Mouse (Mus musculus) inflammation-experienced regulatory T-cells, adult 6 months (primary cell): Measurements from ENCODE around the gene Pygm. TPM values are rescaled to one million over a fixed set of nuclear protein-coding genes. Genes with fewer than 3 reads are reported as not detected.

Experiments
- ATAC-seq: one replicate; pipeline ENCODE4 v1.8.0; 2017
- polyA plus RNA-seq, 3 experiments: library from polyadenylated mRNA; unstranded; fragments of 100-300 nt; shearing (Covaris generic); gene quantifications; one replicate each; pipeline ENCODE4 v1.2.1; 2017

The Pygm gene
- polyA plus RNA-seq: 1 to 10 TPM; 3.4 to 6.5 (median 5.7) TPM

GRCm38 (mm10) chr19:6384128-6384527 lies at the start of gene Pygm:
Gene Pygm (plus strand): TSS chr19:6384399.
- no peak for ATAC-seq

- peak; percentile 91 for ATAC-seq
Observed at GRCm38 (mm10) chr19:6334673-6335457, 49.3 kb upstream of the Pygm start, which contains the start of gene Men1. Gene Men1 (plus strand): TSS chr19:6334979.

GRCm38 (mm10) chr19:6335458-6335827 lies 48.8 kb upstream of the Pygm start:
- no peak for ATAC-seq

DNA sequence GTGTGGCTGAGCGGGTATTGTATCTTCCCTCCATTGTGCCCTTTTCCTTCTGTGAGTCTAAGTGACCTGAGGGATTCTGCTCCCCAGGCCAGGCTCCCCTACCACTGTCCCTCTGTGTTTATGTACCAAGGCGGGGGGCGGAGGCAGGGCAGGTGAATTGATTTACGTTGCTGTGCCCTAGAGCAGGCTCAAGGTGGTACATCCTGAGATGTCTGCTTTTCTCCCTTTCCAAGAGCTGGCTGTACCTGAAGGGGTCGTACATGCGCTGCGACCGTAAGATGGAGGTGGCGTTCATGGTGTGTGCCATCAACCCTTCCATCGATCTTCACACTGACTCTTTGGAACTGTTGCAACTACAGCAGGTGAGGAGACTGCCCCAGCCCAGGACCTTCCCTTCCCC lies 47.3 kb upstream of the Pygm start:
- no peak for ATAC-seq

DNA sequence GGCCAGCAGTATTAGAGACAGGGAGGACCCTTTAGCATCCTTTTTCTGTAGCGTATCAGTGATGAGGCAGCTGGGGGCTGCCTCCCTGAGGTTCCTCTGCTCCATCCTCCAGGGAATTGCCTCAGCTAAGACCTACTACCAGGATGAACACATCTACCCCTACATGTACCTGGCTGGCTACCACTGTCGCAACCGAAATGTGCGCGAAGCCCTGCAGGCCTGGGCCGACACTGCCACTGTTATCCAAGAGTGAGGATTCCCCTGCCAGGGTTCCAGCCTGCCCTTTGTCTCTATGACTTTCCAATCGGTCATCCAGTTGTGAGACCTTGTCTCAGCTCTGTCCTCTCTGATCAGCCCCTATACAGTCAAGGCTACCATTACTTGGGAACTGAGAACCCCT lies 46.0 kb upstream of the Pygm start:
- no peak for ATAC-seq

GRCm38 (mm10) chr19:6338716-6339115 lies 45.5 kb upstream of the Pygm start:
- ATAC-seq: no peak

- ATAC-seq: no peak
Observed at GRCm38 (mm10) chr19:6339191-6339590, 45.0 kb upstream of the Pygm start.

DNA sequence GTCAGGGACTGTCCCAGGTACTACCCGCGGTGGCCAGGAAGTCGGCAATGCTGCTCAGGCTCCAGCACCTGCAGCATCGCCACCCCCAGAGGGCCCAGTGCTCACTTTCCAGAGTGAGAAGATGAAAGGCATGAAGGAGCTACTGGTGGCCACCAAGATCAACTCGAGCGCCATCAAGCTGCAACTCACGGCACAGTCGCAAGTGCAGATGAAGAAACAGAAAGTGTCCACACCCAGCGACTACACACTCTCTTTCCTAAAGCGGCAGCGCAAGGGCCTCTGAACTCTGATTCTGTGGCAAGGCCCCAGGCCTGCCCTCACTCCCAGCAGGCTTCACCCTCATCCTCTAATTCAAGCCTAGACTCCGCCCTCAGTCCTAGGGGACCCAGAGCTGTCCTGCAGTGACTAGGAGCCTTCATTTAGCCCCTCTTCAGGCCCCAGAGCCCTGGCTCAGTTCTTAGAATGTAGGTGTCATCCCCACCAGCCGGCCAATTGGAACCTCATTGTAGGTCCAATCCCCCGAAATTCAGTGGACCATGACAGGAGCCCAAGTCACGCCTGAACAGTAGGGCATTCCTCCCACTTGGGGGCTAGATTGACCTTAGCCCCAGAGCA lies 44.2 kb upstream of the Pygm start:
- ATAC-seq: peak; percentile 71

- ATAC-seq: peak; percentile 67
Observed at GRCm38 (mm10) chr19:6340524-6341452, 43.4 kb upstream of the Pygm start, which contains the start of gene Map4k2. Gene Map4k2 (plus strand): TSS chr19:6341135.

DNA sequence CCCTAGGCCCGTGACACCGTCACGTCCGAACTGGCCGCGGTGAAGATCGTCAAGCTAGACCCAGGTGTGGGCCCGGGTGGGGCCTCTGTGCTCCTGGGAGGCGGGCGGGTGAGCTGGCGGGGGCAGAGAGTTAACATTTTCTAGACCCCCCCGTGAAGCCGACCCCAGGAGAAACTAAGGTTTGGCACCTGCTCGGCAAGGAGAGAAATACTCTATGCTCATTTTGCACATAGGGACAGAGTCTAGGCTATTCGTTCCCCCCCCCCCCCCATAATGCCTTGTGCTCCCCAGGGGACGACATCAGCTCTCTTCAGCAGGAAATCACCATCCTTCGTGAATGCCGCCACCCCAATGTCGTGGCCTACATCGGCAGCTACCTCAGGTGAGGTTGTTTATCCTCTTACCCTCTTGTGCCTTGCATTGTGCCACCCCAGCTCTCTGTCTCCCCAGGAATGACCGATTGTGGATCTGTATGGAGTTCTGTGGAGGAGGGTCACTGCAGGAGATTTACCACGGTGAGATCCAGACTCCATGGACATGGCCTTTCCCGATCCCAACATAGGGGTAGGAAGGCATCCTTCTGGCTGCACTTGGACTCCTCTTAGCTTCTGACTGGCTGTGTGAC lies 42.6 kb upstream of the Pygm start:
- no peak for ATAC-seq

DNA sequence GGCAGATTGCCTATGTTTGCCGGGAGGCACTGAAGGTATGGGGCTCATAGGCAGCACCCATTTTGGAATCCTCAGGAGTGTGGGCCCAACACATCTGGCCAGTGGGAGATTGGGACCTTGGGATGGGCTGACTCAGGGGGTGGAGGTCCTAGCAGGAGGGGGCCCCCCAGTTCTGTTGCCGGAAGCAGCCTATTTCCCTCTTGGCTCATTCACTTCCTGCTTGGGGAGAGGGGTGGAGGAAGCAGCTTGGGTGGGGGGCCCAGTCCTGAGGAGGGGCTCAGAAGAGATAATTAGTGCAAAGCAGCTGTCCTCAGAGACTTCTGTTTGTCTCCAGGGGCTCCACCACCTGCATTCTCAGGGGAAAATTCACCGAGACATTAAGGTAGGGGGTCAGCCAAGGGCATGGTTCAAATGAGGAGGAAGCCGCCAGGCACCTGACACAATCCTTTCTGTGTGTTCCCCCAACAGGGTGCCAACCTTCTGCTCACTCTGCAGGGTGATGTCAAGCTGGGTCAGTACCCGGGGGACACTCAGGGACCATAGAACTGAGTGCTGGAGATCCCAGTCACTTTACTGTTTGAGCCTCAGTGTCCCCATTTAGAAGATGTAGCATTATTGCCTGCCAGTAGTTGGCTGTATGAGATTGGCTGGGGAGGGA lies 41.8 kb upstream of the Pygm start:
- no peak for ATAC-seq

- no peak for ATAC-seq
Observed at GRCm38 (mm10) chr19:6343066-6343925, 40.9 kb upstream of the Pygm start.

DNA sequence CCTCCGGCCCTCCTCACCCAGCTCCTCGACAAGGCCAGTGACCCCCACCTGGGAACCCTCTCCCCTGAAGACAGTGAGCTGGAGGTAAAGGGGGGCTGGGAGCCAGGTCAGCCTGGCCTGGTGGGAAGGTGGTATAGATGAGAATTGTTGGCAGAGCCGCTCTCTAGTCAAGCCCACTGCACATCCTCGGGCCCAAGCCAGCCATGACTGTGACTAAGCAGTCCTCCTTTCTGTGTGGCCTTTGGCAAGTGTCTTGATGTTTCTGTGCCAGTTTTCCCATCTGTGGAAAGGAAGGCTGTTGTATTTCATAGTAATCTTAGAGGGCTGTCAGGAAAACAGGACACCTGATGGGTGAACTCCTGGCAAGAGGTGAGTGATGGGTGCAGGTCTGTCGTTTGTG lies 40.2 kb upstream of the Pygm start:
- no peak for ATAC-seq

- no peak for ATAC-seq
Observed at GRCm38 (mm10) chr19:6346023-6346422, 38.2 kb upstream of the Pygm start.

DNA sequence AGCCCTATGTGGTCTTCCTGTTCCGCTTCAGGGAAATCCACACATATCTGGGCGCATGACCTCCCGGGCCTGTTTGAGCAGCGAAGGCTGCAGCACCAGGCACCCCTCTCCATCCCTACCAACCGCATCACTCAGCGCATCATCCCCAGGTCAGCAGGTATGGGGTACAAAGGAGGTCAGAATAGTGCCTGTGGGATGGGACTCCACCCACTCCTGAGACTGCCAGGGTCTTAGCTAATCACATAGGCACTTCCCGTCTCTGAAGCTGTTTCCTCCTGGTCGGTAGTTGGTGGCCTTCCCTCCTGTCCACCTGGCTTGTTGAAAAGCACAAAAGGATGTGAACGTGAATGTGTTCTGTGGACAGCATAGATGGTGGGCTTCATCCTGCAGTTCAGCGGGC lies 37.5 kb upstream of the Pygm start:
- ATAC-seq: no peak

DNA sequence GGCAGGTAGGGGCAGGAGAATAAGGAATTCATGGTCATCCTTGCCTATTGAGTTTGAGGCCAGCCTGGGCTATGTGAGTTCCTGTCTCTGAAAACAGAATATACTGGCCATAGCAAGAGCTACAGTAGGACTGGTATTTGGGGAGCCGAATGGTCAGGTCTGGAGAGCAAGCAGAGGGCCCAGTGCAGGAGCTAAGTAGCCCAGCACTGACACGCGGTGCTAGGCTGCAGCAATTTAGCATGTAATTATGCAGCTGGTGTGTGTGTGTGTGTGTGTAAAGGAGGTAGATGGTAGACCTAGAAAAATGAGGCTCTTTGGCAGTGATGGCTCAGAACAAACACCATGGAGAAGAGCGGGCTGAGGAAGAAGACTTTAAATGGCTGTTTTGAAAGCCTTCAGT lies 36.6 kb upstream of the Pygm start:
- ATAC-seq: no peak

- no peak for ATAC-seq
Observed at GRCm38 (mm10) chr19:6348717-6349116, 35.5 kb upstream of the Pygm start.

GRCm38 (mm10) chr19:6349215-6349983 lies 34.8 kb upstream of the Pygm start:
- no peak for ATAC-seq

DNA sequence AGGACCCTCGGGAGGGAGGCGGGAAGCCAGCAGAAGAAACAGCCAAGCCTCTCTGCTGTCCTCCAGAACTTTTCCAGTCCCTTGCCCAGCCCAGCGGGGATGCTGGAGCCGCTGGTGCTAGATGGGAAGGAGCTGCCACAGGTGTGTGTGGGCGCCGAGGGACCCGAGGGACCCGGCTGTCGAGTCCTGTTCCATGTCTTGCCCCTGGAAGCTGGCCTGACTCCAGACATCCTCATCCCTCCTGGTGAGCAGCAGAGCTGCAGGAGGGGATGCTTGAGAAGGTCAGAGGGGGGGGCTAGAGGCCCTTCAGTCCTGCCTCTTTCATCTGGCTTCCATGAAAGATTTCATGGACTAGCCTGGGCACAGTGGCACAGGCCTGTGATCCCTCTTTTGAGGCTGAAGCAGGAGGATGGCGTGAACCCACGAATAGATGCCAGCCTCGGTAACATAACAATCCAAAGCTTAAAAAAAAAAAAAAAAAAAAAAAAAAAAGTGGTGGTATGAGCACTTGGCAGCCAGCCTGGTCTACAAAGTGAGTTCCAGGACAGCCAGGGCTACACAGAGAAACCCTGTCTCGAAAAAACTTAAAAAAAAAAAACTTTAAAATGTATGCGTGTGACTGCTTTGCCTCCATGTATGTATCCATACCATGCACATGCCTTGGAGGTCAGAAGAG lies 32.6 kb upstream of the Pygm start:
- ATAC-seq: no peak

GRCm38 (mm10) chr19:6352107-6352505 lies 32.1 kb upstream of the Pygm start:
- ATAC-seq: no peak
